Mouse (Mus musculus): ENCODE data around the gene Rab6b. TPM values are rescaled to one million over a fixed set of nuclear protein-coding genes. Genes with fewer than 3 reads are reported as not detected.

Gene Rab6b
- polyA plus RNA-seq, 1 experiment from 2014 or later: 11.5 TPM

DNA sequence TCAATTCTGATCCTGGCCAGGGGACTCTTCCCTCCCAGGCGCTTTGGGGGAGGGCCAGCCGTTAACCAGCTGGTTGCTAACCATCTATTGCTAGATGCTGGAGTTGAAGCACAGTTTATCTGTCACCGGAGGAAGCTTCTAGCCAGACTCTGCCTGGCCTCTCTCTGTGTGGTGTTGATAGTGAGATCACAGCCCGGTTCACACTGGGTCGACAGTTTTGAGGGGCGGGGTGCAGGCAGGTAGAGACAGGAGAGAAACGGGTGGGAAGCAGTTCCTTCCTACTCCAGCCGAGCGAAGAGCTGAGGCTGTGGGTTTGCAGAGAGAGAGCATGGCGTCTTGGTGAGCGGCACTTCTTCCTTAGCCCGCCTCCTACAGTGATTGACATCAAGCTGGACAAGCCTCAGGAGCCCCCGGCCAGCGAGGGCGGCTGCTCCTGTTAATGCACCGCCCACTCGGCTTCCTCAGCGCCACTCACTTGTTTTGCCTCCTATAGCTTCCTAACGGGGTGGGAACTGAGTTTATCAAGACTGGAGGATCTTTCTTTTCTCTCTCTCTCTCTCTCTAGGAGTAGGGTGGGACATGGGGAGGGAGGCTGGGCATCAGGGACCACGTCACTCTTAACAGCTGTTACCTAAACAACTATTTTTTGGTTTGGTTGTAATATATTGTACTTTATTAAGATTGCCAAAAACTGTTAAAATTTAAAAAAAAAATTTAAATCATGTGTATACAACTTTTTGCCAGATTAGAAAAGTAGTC lies 69.4 kb downstream of the Rab6b start:
- Histone ChIP-seq H3K36me3 (no peaks in the 10 kb centered on the region), H3K9me3 (no peaks in the 10 kb centered on the region), H3K4me2 (replicated peaks) (peak overlapping the region; percentile 62), H3K27me3 (no peaks in the 10 kb centered on the region), H3K27ac (0 out of 2 replicates have a peak overlapping the region, but pooled peaks have one; percentile 30), H3K4me3 (peak overlapping the region; percentile 38), H3K9ac (peak overlapping the region; percentile 58), H3K4me1 (peaks cover 15% of the 10 kb centered on the region)
- 3% methylated on average over 20 of the region's 20 CpGs for WGBS
- ATAC-seq (ENCODE audit: insufficient number of reproducible peaks, insufficient read depth, low FRiP score, low TSS enrichment): peak; percentile 88

DNA sequence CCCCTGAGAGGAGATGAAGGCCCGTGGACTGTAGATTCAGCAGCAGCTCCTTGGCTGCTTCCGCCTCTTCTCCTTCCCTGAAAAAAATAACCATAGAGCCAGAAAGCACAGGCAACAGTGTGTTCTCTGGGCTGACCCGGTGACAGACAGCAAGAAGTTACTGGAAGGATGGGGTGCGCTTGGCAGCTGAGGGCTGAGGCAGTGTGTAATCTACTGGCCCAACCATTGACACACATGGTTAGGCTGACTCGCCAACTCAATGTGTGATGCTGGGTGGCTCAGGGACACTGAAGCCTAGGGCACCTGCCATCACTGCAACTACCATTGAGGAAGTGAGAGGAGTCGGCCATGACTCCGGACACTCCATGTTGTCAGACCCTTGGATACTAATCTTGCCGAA lies 70.3 kb downstream of the Rab6b start:
- H3K27ac ChIP-seq: no peak overlapping the region
- H3K9ac ChIP-seq: no peak overlapping the region
- H3K4me1 ChIP-seq: peaks cover 15% of the 10 kb centered on the region
- H3K9me3 ChIP-seq: no peaks in the 10 kb centered on the region
- WGBS: 88% methylated on average over 8 of the region's 8 CpGs
- no peak for ATAC-seq (ENCODE audit: insufficient number of reproducible peaks, insufficient read depth, low FRiP score, low TSS enrichment)
- H3K4me3 ChIP-seq: no peak overlapping the region
- no peak overlapping the region for H3K4me2 ChIP-seq (replicated peaks)
- no peaks in the 10 kb centered on the region for H3K27me3 ChIP-seq
- H3K36me3 ChIP-seq: no peaks in the 10 kb centered on the region

DNA sequence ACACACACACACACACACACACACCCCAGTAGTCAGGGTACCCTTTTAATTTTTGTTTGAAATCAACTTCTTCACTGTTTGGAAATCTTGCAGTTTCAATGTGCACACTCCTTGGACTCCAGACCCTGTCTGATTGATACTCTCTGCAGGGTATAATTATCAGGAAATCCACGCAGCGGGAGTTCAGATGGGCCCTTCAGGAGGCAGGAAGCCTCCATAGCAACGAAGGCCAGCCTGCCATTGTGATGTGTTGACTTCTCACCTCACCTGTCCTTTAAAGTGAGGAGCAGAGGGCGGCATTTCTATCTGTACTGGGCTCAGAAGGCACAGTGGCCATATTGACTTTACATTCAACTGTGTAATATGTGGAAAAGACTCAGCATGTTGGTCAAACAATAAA lies 73.3 kb downstream of the Rab6b start:
- Histone ChIP-seq H3K4me3 (no peak overlapping the region), H3K4me2 (replicated peaks) (no peak overlapping the region), H3K27me3 (no peaks in the 10 kb centered on the region), H3K4me1 (peaks cover 12% of the 10 kb centered on the region), H3K27ac (no peak overlapping the region), H3K9ac (no peak overlapping the region), H3K9me3 (no peaks in the 10 kb centered on the region), H3K36me3 (peaks cover 24% of the 10 kb centered on the region)
- WGBS: 60% methylated on average over 4 of the region's 4 CpGs
- no peak for ATAC-seq (ENCODE audit: insufficient number of reproducible peaks, insufficient read depth, low FRiP score, low TSS enrichment)

DNA sequence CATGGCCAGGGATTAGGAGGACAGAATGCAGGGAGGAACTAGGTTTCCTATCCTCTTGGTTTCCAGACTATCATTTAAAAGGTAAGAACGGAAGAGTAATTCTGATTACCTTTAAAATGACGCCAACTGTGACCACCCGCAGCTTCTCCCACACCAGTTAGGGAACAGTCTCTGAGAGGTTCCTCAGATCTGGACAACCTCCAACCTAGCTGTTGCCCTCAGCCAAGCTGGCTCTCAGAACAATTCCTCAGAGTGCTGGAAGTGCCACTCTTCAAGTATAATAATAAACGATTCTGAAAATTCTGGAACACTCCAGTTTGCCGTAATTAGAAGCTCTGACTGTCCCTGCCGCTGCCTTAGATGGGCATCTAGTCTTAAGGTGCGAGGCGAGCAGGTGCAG lies 74.4 kb downstream of the Rab6b start:
- no peaks in the 10 kb centered on the region for H3K27me3 ChIP-seq
- WGBS: 89% methylated on average over 8 of the region's 8 CpGs

DNA sequence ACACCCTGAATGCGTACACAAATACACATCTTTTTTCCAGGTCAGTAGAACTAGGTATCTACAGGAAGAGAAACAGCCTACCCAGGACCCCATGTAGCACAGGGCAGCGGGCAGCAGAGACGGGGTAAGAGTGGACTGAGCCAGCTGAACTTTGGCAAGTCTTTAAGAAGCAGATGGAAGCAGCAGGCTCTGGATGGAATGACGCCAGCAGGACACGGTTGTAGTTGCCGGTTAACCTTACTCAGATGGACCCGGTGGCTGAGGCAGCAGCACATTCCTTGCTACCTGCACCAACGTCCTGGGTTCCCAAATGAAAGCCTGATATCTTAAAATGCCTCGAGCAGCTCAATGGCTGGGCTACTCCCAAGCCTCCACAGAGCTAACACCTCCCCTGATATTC lies 75.2 kb downstream of the Rab6b start:
- H3K4me1 ChIP-seq: 0 out of 2 replicates have a peak, but pooled peaks cover 3% of the 10 kb centered on the region
- no peak for ATAC-seq (ENCODE audit: insufficient number of reproducible peaks, insufficient read depth, low FRiP score, low TSS enrichment)
- H3K4me2 ChIP-seq (replicated peaks): no peak overlapping the region
- H3K27me3 ChIP-seq: no peaks in the 10 kb centered on the region
- WGBS: 69% methylated on average over 9 of the region's 9 CpGs
- peaks cover 43% of the 10 kb centered on the region for H3K36me3 ChIP-seq
- H3K9me3 ChIP-seq: no peaks in the 10 kb centered on the region
- H3K27ac ChIP-seq: no peak overlapping the region
- H3K9ac ChIP-seq: no peak overlapping the region
- no peak overlapping the region for H3K4me3 ChIP-seq

More for the DNA sequence above, 74.4 kb downstream of the Rab6b start:
- Histone ChIP-seq H3K4me3 (no peak overlapping the region), H3K4me2 (replicated peaks) (no peak overlapping the region), H3K36me3 (peaks cover 35% of the 10 kb centered on the region), H3K27ac (no peak overlapping the region), H3K4me1 (0 out of 2 replicates have a peak, but pooled peaks cover 3% of the 10 kb centered on the region), H3K9ac (no peak overlapping the region), H3K9me3 (no peaks in the 10 kb centered on the region)
- no peak for ATAC-seq (ENCODE audit: insufficient number of reproducible peaks, insufficient read depth, low FRiP score, low TSS enrichment)

DNA sequence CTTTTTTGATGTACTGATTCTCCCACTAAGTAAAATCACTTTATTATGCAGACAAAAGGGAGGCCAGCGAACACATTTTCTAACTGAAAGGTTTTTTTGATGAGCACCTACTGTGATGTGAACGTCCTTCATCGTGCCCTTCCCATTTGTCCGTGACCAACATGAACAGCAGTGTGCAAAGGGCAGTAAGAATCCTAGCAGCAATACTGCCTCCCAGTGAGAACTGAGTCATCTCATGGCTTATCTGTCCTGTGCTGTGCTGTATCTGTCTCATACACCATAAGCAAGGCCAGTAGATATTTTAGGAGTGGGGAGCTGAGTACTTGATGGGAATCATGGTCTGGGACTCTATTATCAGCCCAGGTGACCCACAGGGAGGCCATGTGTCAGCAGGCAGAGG lies 76.8 kb downstream of the Rab6b start:
- Histone ChIP-seq H3K4me3 (no peak overlapping the region), H3K27ac (no peak overlapping the region), H3K4me2 (replicated peaks) (no peak overlapping the region), H3K4me1 (no peaks in the 10 kb centered on the region), H3K36me3 (peaks cover 58% of the 10 kb centered on the region), H3K9me3 (no peaks in the 10 kb centered on the region), H3K9ac (no peak overlapping the region), H3K27me3 (no peaks in the 10 kb centered on the region)
- WGBS: 96% methylated on average over 4 of the region's 4 CpGs
- no peak; the same call in 1 of the 2 replicates for ATAC-seq (ENCODE audit: insufficient number of reproducible peaks, insufficient read depth, low FRiP score, low TSS enrichment)

DNA sequence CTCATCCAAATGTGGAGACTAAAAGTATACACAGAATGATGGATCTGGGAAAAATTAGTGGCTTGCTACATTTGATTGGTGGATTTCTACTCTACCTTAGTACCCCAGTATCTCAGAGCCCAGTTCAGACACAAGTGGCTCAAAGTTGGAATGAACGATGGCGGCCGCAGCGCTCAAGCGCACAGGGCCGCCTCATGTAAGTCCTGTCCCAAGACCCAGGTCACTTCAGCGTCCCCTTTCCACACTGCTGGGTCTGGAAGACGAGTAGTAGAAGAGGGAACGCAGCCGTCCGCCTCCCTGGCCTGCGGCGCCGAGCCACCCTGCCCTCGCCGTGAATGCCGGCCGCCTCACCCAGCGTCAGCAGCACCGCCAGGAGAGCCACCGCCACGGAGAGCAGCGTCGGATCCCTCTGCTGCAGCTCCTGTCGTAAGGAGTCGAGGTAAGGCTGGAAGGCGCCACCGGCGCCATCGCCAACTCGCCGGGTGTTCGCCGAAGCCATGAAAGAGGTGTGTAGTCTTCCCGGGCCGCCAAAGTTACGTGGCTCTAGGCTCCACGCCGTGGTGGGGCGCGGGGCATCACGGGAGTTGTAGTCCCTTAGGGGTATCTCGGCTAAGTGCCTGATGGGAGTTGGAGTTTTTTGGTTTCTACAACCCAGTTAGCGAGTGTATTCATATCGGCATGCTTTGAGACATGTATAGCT lies 90.1 kb downstream of the Rab6b start, which contains the start of gene Srprb:
Gene Srprb, minus strand, starts transcription at position 577 of the 700 bp plus-strand sequence.
- Histone ChIP-seq H3K27ac (peak within 1 kb of the TSS; percentile 88), H3K4me3 (peak within 1 kb of the TSS; percentile 92), H3K9me3 (no peaks in the 10 kb centered on the region), H3K36me3 (peaks cover 30% of the 10 kb centered on the region), H3K4me1 (no peaks in the 10 kb centered on the region; the same call in 1 of the 2 replicates), H3K9ac (peak within 1 kb of the TSS; percentile 90), H3K27me3 (no peaks in the 10 kb centered on the region), H3K4me2 (replicated peaks) (peak within 1 kb of the TSS; percentile 71)
- ATAC-seq (ENCODE audit: insufficient number of reproducible peaks, insufficient read depth, low FRiP score, low TSS enrichment): peak; percentile 95
- WGBS: under 1% methylated on average over 45 of the region's 45 CpGs

DNA sequence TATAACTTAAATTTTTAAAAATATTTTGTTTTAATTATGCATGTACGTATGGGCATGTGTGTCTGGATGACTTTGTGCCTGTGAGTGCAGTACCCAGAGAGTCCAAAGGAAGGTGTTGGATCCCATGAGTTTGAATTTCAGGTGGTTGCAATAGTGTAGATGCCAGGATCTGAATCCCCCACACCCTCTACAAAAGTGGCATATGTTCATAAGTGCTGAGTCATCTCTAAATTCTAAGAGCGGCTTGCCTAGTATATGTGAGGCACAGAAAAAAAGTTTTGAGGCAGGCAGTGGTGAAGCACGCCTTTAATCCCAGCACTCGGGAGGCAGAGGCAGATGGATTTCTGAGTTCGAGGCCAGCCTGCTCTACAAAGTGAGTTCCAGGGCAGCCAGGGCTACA lies 94.2 kb downstream of the Rab6b start:
- Histone ChIP-seq H3K27ac (no peak overlapping the region), H3K9ac (no peak overlapping the region), H3K27me3 (no peaks in the 10 kb centered on the region), H3K4me1 (no peaks in the 10 kb centered on the region; the same call in 1 of the 2 replicates), H3K4me3 (no peak overlapping the region), H3K4me2 (replicated peaks) (no peak overlapping the region), H3K36me3 (no peaks in the 10 kb centered on the region), H3K9me3 (no peaks in the 10 kb centered on the region)
- ATAC-seq (ENCODE audit: insufficient number of reproducible peaks, insufficient read depth, low FRiP score, low TSS enrichment): no peak
- WGBS: 89% methylated on average over 5 of the region's 5 CpGs

DNA sequence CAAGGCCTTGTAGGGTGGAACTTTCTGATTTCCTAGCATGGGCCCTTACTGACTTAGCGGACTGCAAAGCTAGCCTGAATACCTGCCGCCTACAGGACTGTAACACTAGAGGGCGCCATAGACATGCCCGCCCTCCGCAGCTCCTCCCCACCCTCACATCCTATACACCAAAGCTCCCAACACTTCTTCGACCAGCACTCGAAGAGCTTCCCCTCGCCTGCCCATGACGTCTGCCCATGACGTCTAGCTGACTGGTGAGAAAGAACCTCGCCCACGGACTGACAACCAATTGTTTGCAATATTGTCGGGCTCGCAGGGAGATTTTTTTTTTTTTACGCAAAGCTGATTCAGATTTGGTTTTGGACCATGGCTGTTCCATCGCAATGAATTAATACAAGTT lies 96.3 kb downstream of the Rab6b start:
- Histone ChIP-seq H3K27me3 (no peaks in the 10 kb centered on the region), H3K4me3 (peak overlapping the region; percentile 21; the same call in 1 of the 2 replicates), H3K4me1 (no peaks in the 10 kb centered on the region), H3K36me3 (no peaks in the 10 kb centered on the region), H3K9ac (no peak overlapping the region), H3K9me3 (no peaks in the 10 kb centered on the region), H3K4me2 (replicated peaks) (peak overlapping the region; percentile 44), H3K27ac (no peak overlapping the region)
- ATAC-seq (ENCODE audit: insufficient number of reproducible peaks, insufficient read depth, low FRiP score, low TSS enrichment): peak; percentile 79; the same call in 1 of the 2 replicates
- 8% methylated on average over 16 of the region's 16 CpGs for WGBS

DNA sequence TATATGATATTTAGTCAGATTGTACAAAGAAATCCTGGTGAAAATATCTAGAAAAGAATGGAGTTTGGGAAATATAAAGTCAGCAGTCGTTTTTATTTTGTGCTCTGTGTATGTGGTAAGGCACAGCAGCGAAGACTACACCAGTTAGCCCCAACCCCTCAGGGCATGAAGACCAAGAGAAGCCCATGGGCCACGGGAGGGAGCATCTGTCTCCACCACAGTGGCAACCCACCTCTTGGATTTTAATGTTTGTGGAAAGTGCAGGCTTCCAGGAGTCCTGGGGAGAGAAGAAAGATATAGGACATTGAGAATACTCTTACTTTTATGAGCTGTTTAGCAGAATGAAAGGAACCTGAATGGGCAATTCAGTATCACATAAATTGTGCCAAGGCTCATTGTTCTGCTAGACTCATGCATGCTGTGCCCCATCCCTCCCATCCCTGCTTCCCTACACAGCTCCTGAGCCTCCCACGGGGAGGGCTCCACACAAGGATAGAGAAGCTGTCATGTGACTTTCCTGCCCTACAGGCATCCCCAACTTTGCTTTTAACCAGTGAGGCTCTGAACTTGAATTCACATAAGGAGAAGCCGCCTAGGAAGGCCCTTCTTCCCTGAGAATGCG lies 97.3 kb downstream of the Rab6b start:
- H3K27me3 ChIP-seq: no peaks in the 10 kb centered on the region
- no peaks in the 10 kb centered on the region for H3K36me3 ChIP-seq
- H3K9ac ChIP-seq: no peak overlapping the region
- ATAC-seq (ENCODE audit: insufficient number of reproducible peaks, insufficient read depth, low FRiP score, low TSS enrichment): no peak
- no peak overlapping the region for H3K4me3 ChIP-seq
- H3K27ac ChIP-seq: no peak overlapping the region
- H3K4me1 ChIP-seq: no peaks in the 10 kb centered on the region
- no peak overlapping the region for H3K4me2 ChIP-seq (replicated peaks)
- 49% methylated on average over 6 of the region's 6 CpGs for WGBS
- H3K9me3 ChIP-seq: no peaks in the 10 kb centered on the region

DNA sequence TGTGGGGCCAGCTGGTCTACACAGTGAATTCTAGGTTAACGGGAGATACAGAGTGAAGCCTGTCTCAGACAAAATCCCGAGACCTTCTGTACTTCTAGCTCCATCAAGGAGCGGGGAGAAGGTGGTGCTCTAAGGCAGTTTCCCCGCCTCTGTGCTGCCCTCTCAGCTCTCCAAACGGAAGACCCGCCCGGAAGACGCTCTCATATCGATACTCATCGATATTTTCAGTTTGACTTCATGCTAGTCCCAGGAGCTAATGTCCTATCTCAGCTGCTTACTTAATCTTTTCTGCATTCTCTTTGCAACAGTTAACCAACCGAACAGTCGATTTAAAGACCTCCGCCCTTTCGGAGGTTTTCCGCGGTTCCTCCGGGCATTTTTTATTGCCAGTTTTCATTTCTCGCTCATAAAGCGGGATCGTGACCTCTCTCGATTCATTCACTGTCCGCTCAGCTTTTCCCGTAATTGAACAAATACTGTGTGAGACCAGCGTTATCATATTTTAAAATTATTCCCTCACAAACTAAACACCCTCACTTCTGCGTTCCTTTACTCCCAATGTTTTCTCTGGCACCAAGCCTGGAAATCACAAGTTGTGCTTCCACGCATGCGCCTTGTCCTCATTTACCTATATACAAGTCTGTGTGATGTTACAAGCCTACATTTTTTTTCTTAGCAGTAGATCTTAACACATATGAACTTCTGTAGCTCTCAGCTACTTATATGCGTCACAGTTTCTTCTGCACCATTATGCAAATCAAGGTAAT lies 101.2 kb downstream of the Rab6b start:
- Histone ChIP-seq H3K27ac (no peak overlapping the region), H3K27me3 (no peaks in the 10 kb centered on the region), H3K9ac (no peak overlapping the region), H3K9me3 (no peaks in the 10 kb centered on the region), H3K36me3 (no peaks in the 10 kb centered on the region), H3K4me1 (no peaks in the 10 kb centered on the region), H3K4me2 (replicated peaks) (no peak overlapping the region), H3K4me3 (no peak overlapping the region)
- no peak for ATAC-seq (ENCODE audit: insufficient number of reproducible peaks, insufficient read depth, low FRiP score, low TSS enrichment)
- WGBS: 77% methylated on average over 28 of the region's 28 CpGs

Measured in embryonic facial prominence, embryonic 12.5 days (tissue).